Mouse (Mus musculus) spleen, adult 2 months (tissue): Measurements from ENCODE around the gene Fbn1. TPM values are rescaled to one million over a fixed set of nuclear protein-coding genes. Genes with fewer than 3 reads are reported as not detected.

Experiments used
- DNase-seq, 2 experiments: peaks; one replicate each; pipeline versions ENCODE4 v3.0.0 to v3.0.0-alpha.2; 2012 to 2021; ENCODE audit warnings: low spot score in 2 of 2, low read depth in 1 of 2
- H3K27ac ChIP-seq: fragments of 200-500 bp; 2 replicates; pipeline ENCODE4 v1.5.1; 2012; ENCODE audit warnings: low read length, inconsistent platforms; ENCODE audit not compliant: insufficient read depth
- H3K27me3 ChIP-seq: fragments of 200-500 bp; 2 replicates; pipeline ENCODE4 v1.6.1; 2012; ENCODE audit warnings: mild to moderate bottlenecking, moderate library complexity, low read length, inconsistent platforms; ENCODE audit not compliant: control insufficient read depth, insufficient read depth
- H3K36me3 ChIP-seq: fragments of 200-500 bp; 2 replicates; pipeline ENCODE4 v1.6.1; 2012; ENCODE audit warnings: mild to moderate bottlenecking, low read length, inconsistent platforms; ENCODE audit not compliant: control insufficient read depth, insufficient read depth
- H3K4me1 ChIP-seq: fragments of 200-500 bp; 2 replicates; pipeline ENCODE4 v1.6.1; 2011; ENCODE audit warnings: inconsistent platforms; ENCODE audit not compliant: control insufficient read depth, insufficient read depth, insufficient read length
- H3K4me3 ChIP-seq: fragments of 200-500 bp; 2 replicates; pipeline ENCODE4 v1.5.1; 2011; ENCODE audit warnings: mild to moderate bottlenecking, inconsistent platforms; ENCODE audit not compliant: insufficient read depth, insufficient read length; ENCODE audit errors: extremely low read depth
- CTCF ChIP-seq: fragments of 200-500 bp; IDR thresholded peaks from 2 replicates; pipeline ENCODE4 v1.5.1; 2011; ENCODE audit warnings: mild to moderate bottlenecking, inconsistent platforms; ENCODE audit not compliant: insufficient read depth, insufficient read length, insufficient replicate concordance; ENCODE audit errors: extremely low read depth
- POLR2A ChIP-seq: fragments of 200-500 bp; IDR thresholded peaks from 2 replicates; pipeline ENCODE4 v1.6.1; 2011; ENCODE audit warnings: low read depth, low read length, inconsistent platforms
- WGBS: fragments of 180-500 bp; shearing (Covaris S2); methylation state at CpG from one replicate; pipeline ENCODE4 v1.1.7; 2018; 5-methylcytosine and 5-hydroxymethylcytosine counted together
- polyA plus RNA-seq: library from polyadenylated mRNA; depleted of rRNA; stranded (reverse); fragments of >200 nt; gene quantifications from 2 replicates; pipeline ENCODE4 v1.2.3, GENCODE M21; 2012

The Fbn1 gene
- polyA plus RNA-seq, 1 experiment: 3.1 TPM

- H3K4me1 ChIP-seq: no peaks in the 10 kb centered on the region
- DNase-seq: no peak
- H3K36me3 ChIP-seq: no peaks in the 10 kb centered on the region
- no peak overlapping the region for H3K4me3 ChIP-seq
- no peaks in the 10 kb centered on the region for H3K27me3 ChIP-seq
- 21% methylated on average over 15 of the region's 15 CpGs for WGBS
- H3K27ac ChIP-seq: no peak overlapping the region
- TF ChIP-seq CTCF (no peak), POLR2A (no peak)
Observed at GRCm38 (mm10) chr2:125492050-125492900, 15.5 kb downstream of the Fbn1 start.

- no peak for TF ChIP-seq CTCF
- Histone ChIP-seq H3K36me3 (no peaks in the 10 kb centered on the region), H3K4me1 (no peaks in the 10 kb centered on the region), H3K4me3 (no peak overlapping the region), H3K27ac (no peak overlapping the region), H3K27me3 (no peaks in the 10 kb centered on the region)
- WGBS: 92% methylated on average over 1 of the region's 1 CpGs
- no peak for DNase-seq
Observed at GRCm38 (mm10) chr2:125489979-125490378, 17.8 kb downstream of the Fbn1 start.

GRCm38 (mm10) chr2:125484910-125485309 is 22.9 kb downstream of the Fbn1 start:
- whole genome bisulfite sequencing: 87% methylated on average over 9 of the region's 9 CpGs

GRCm38 (mm10) chr2:125484164-125484563 is 23.6 kb downstream of the Fbn1 start:
- DNase-seq: no peak
- TF ChIP-seq POLR2A: no peak
- no peak for TF ChIP-seq CTCF
- Histone ChIP-seq H3K27ac (no peak overlapping the region), H3K4me1 (no peaks in the 10 kb centered on the region; the same call in 1 of the 2 replicates), H3K27me3 (no peaks in the 10 kb centered on the region), H3K4me3 (no peak overlapping the region), H3K36me3 (no peaks in the 10 kb centered on the region)

More at GRCm38 (mm10) chr2:125484910-125485309, 22.9 kb downstream of the Fbn1 start:
- Histone ChIP-seq H3K36me3 (no peaks in the 10 kb centered on the region), H3K27ac (no peak overlapping the region), H3K27me3 (no peaks in the 10 kb centered on the region), H3K4me1 (no peaks in the 10 kb centered on the region; the same call in 1 of the 2 replicates), H3K4me3 (no peak overlapping the region)
- TF ChIP-seq POLR2A: no peak
- TF ChIP-seq CTCF: no peak
- DNase-seq: no peak

- DNase-seq: no peak
- H3K27ac ChIP-seq: no peak overlapping the region
- no peaks in the 10 kb centered on the region; the same call in 1 of the 2 replicates for H3K4me1 ChIP-seq
- H3K36me3 ChIP-seq: no peaks in the 10 kb centered on the region
- TF ChIP-seq CTCF (no peak), POLR2A (no peak)
- no peak overlapping the region for H3K4me3 ChIP-seq
- no peaks in the 10 kb centered on the region for H3K27me3 ChIP-seq
- WGBS: 66% methylated on average over 9 of the region's 9 CpGs
Observed at GRCm38 (mm10) chr2:125481531-125482317, 26.1 kb downstream of the Fbn1 start.

- WGBS: 82% methylated on average over 4 of the region's 4 CpGs
- TF ChIP-seq CTCF (no peak), POLR2A (no peak)
- H3K27ac ChIP-seq: no peak overlapping the region
- DNase-seq: no peak
- H3K4me3 ChIP-seq: no peak overlapping the region
- H3K36me3 ChIP-seq: no peaks in the 10 kb centered on the region
- no peaks in the 10 kb centered on the region for H3K27me3 ChIP-seq
- no peaks in the 10 kb centered on the region; the same call in 1 of the 2 replicates for H3K4me1 ChIP-seq
Observed at GRCm38 (mm10) chr2:125481116-125481515, 26.7 kb downstream of the Fbn1 start.

- Histone ChIP-seq H3K27ac (no peak overlapping the region), H3K4me1 (no peaks in the 10 kb centered on the region; the same call in 1 of the 2 replicates), H3K4me3 (no peak overlapping the region), H3K36me3 (no peaks in the 10 kb centered on the region), H3K27me3 (no peaks in the 10 kb centered on the region)
- TF ChIP-seq POLR2A: no peak
- no peak for DNase-seq
- WGBS: 83% methylated on average over 5 of the region's 5 CpGs
Observed at GRCm38 (mm10) chr2:125480057-125480456, 27.7 kb downstream of the Fbn1 start.
